Mouse (Mus musculus) testis, adult 2 months (tissue): ENCODE results near the gene Slain2. TPM values are rescaled to one million over a fixed set of nuclear protein-coding genes. Genes with fewer than 3 reads are reported as not detected.

Source experiments
- H3K27ac ChIP-seq: fragments of 200-500 bp; 2 replicates; pipeline ENCODE4 v1.5.1; 2012; ENCODE audit warnings: low read depth, low read length; ENCODE audit not compliant: control insufficient read depth, insufficient read depth
- H3K27me3 ChIP-seq: fragments of 200-500 bp; 2 replicates; pipeline ENCODE4 v1.6.1; 2012; ENCODE audit warnings: mild to moderate bottlenecking, low read length, moderate library complexity; ENCODE audit not compliant: control insufficient read depth, insufficient read depth
- H3K36me3 ChIP-seq: fragments of 200-500 bp; 2 replicates; pipeline ENCODE4 v1.6.1; 2012; ENCODE audit warnings: mild to moderate bottlenecking, low read length; ENCODE audit not compliant: control insufficient read depth, insufficient read depth
- H3K4me1 ChIP-seq: fragments of 200-500 bp; 2 replicates; pipeline ENCODE4 v1.6.1; 2012; ENCODE audit warnings: low read length; ENCODE audit not compliant: control insufficient read depth, insufficient read depth
- H3K4me3 ChIP-seq: fragments of 200-500 bp; 2 replicates; pipeline ENCODE4 v1.5.1; 2012; ENCODE audit warnings: low read depth, mild to moderate bottlenecking, low read length, moderate library complexity, mixed read lengths; ENCODE audit not compliant: control insufficient read depth
- CTCF ChIP-seq: fragments of 200-500 bp; IDR thresholded peaks from 2 replicates; pipeline ENCODE4 v1.5.1; 2012; ENCODE audit warnings: low read depth, mild to moderate bottlenecking, inconsistent platforms, low read length, moderate library complexity; ENCODE audit not compliant: control insufficient read depth, insufficient read depth, insufficient replicate concordance
- POLR2A ChIP-seq: fragments of 200-500 bp; IDR thresholded peaks from 2 replicates; pipeline ENCODE4 v1.6.1; 2012; ENCODE audit warnings: low read depth, mild to moderate bottlenecking, inconsistent platforms, low read length, moderate library complexity; ENCODE audit not compliant: control insufficient read depth
- polyA plus RNA-seq: library from polyadenylated mRNA; depleted of rRNA; stranded (reverse); fragments of >200 nt; gene quantifications from 2 replicates; pipeline ENCODE4 v1.2.3, GENCODE M21; 2012

Slain2 gene
- polyA plus RNA-seq, 1 experiment: 180 TPM

- H3K4me1 ChIP-seq: no peaks in the 10 kb centered on the region
- no peak overlapping the region for H3K4me3 ChIP-seq
- no peak overlapping the region for H3K27ac ChIP-seq
- TF ChIP-seq CTCF (no peak), POLR2A (no peak)
- H3K36me3 ChIP-seq: no peaks in the 10 kb centered on the region
- no peaks in the 10 kb centered on the region for H3K27me3 ChIP-seq
Observed at GRCm38 (mm10) chr5:72939311-72939710, 25.2 kb downstream of the Slain2 start.

GRCm38 (mm10) chr5:72940906-72941432 lies 26.9 kb downstream of the Slain2 start:
- Histone ChIP-seq H3K4me3 (no peak overlapping the region), H3K36me3 (no peaks in the 10 kb centered on the region)

GRCm38 (mm10) chr5:72948136-72948535 lies 34.0 kb downstream of the Slain2 start:
- Histone ChIP-seq H3K4me1 (no peaks in the 10 kb centered on the region), H3K27me3 (no peaks in the 10 kb centered on the region), H3K27ac (no peak overlapping the region), H3K36me3 (peaks cover 2% of the 10 kb centered on the region), H3K4me3 (no peak overlapping the region)
- TF ChIP-seq POLR2A: no peak

More at GRCm38 (mm10) chr5:72940906-72941432, 26.9 kb downstream of the Slain2 start:
- no peak overlapping the region for H3K27ac ChIP-seq
- no peaks in the 10 kb centered on the region for H3K27me3 ChIP-seq
- TF ChIP-seq CTCF (no peak), POLR2A (no peak)
- H3K4me1 ChIP-seq: no peaks in the 10 kb centered on the region

DNA sequence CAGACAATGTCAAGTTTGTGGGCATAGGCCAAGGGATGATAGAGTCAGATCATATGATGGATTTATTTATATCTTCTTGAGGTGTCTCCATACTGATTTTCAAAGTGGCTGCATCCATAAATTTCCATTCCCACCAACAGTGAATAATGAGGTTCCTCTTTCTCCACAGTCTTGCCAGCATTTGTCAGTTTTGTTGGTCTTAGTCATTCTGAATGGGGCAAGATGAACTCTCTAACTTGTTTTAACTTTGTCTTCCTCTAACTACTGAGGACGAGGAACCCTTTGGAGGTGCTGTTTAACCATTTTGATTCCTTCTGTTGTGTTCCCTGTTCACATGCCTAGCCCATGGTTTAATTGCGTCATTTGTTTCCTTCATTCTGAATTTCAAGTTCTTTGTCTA lies 36.1 kb downstream of the Slain2 start:
- H3K4me3 ChIP-seq: no peak overlapping the region
- H3K4me1 ChIP-seq: no peaks in the 10 kb centered on the region
- TF ChIP-seq CTCF (no peak), POLR2A (no peak)
- no peaks in the 10 kb centered on the region for H3K27me3 ChIP-seq
- H3K36me3 ChIP-seq: peaks cover 2% of the 10 kb centered on the region
- H3K27ac ChIP-seq: no peak overlapping the region

GRCm38 (mm10) chr5:72953996-72954604 lies 40.0 kb downstream of the Slain2 start:
- no peak overlapping the region for H3K27ac ChIP-seq
- no peak overlapping the region for H3K4me3 ChIP-seq
- no peaks in the 10 kb centered on the region for H3K4me1 ChIP-seq
- TF ChIP-seq POLR2A: no peak
- H3K36me3 ChIP-seq: peaks cover 5% of the 10 kb centered on the region
- no peaks in the 10 kb centered on the region for H3K27me3 ChIP-seq

GRCm38 (mm10) chr5:72957281-72957680 lies 43.2 kb downstream of the Slain2 start:
- Histone ChIP-seq H3K27ac (no peak overlapping the region), H3K27me3 (no peaks in the 10 kb centered on the region), H3K36me3 (peaks cover 3% of the 10 kb centered on the region), H3K4me3 (no peak overlapping the region), H3K4me1 (no peaks in the 10 kb centered on the region)
- TF ChIP-seq POLR2A: no peak
- TF ChIP-seq CTCF: no peak

DNA sequence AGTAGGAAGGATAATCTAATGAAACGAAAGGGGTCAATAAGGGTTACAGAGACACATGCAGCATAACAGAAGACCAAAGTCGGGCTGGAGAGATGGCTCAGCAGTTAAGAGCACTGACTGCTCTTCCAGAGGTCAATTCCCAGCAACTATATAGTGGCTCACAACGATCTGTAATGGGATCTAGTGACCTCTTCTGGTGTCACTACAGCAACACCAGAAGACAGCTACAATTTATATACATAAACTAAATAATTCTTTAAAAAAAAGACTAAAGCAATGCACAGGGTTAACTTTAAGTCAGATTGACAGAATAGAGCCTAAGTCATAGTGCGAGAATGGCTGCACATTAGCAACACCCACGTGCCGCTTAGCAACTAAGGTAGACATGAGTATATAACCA lies 46.0 kb downstream of the Slain2 start:
- TF ChIP-seq POLR2A: no peak
- TF ChIP-seq CTCF: no peak
- H3K4me3 ChIP-seq: no peak overlapping the region
- no peaks in the 10 kb centered on the region for H3K27me3 ChIP-seq
- no peaks in the 10 kb centered on the region for H3K4me1 ChIP-seq
- H3K27ac ChIP-seq: no peak overlapping the region
- peaks cover 3% of the 10 kb centered on the region for H3K36me3 ChIP-seq

GRCm38 (mm10) chr5:72965706-72966105 lies 51.6 kb downstream of the Slain2 start:
- Histone ChIP-seq H3K4me1 (no peaks in the 10 kb centered on the region), H3K27me3 (no peaks in the 10 kb centered on the region), H3K4me3 (no peak overlapping the region), H3K27ac (no peak overlapping the region), H3K36me3 (no peaks in the 10 kb centered on the region)
- TF ChIP-seq CTCF (no peak), POLR2A (no peak)
